Mouse (Mus musculus) bone marrow macrophage, adult 2 months (primary cell): ENCODE data around the gene Ralgps1.

Experiments used
- CTCF ChIP-seq: IDR thresholded peaks from 2 replicates; pipeline ENCODE4 v1.5.1; 2012; ENCODE audit warnings: low read depth, mild to moderate bottlenecking, low read length, moderate library complexity
- POLR2A ChIP-seq: IDR thresholded peaks from 2 replicates; pipeline ENCODE4 v1.6.1; 2012; ENCODE audit warnings: mild to moderate bottlenecking, low read depth, low read length, borderline replicate concordance

- TF ChIP-seq CTCF (no peak), POLR2A (no peak)
These were observed 143.2 kb downstream of the Ralgps1 start for GRCm38 (mm10) chr2:33228077-33228476.
